Mouse (Mus musculus) neutrophil, adult 83 days (primary cell): ENCODE results near the gene Rps6ka6. TPM values are rescaled to one million over a fixed set of nuclear protein-coding genes. Genes with fewer than 3 reads are reported as not detected.

Experiments used
- total RNA-seq, 2 experiments: library from RNA; stranded (reverse); gene quantifications; one replicate each; pipeline ENCODE4 v1.2.4; 2023

The Rps6ka6 gene
- total RNA-seq, result not detected

GRCm38 (mm10) chrX:111537859-111538258 is at the start of gene Rps6ka6:
Gene Rps6ka6, minus strand, starts transcription at chrX:111537959.

Other genes with a start within 250 kb of the Rps6ka6 start
- gene Hdx, start 159.1 kb upstream of the Rps6ka6 start, total RNA-seq, result not detected